ENCODE assay signal across 10 mouse cellular contexts in genomic region chr16:33191671-33192091, GRCm38 (mm10). TPM values are rescaled to one million over a fixed set of nuclear protein-coding genes. Genes with fewer than 3 reads are reported as not detected.
DNase-seq lines count a peak whose midpoint lies in the region; ATAC-seq and TF ChIP-seq lines count a peak whose summit lies in the region.
"Had no signal": no experiment of that assay in that cellular context is flagged by ENCODE, and none has a peak within 500 bp of the region (broad histone marks: within the 10 kb centered on the region; RNA-seq: fewer than 3 reads in every experiment).

No protein-coding gene starts in this region.

- peaks cover 8% of the 10 kb centered on the region; the same call in 1 of the 2 replicates for H3K36me3 ChIP-seq in kidney, embryonic 15.5 days

- H3K4me2 ChIP-seq in kidney, embryonic 15.5 days, result no peak overlapping the region

- H3K9me3 ChIP-seq in kidney, embryonic 15.5 days (replicated peaks), result no peaks in the 10 kb centered on the region
- H3K9me3 ChIP-seq: hindbrain, embryonic 10.5 days had no signal

- ATAC-seq in kidney, embryonic 15.5 days (replicated peaks; ENCODE audit: low FRiP score), result no peak

- H3K4me1 ChIP-seq in brown adipose tissue, adult 24 weeks (ENCODE audit: control insufficient read depth, insufficient read depth, insufficient read length, low read length), result peaks cover 27% of the 10 kb centered on the region
- H3K4me1 ChIP-seq in kidney, embryonic 15.5 days, result peaks cover 13% of the 10 kb centered on the region

- no peak for TF ChIP-seq CTCF in layer of hippocampus, adult 2 months (conservative IDR thresholded peaks at IDR 0.05)

- no peak for DNase-seq in layer of hippocampus, adult 2 months (ENCODE audit: low spot score in 2 of 2)
- no peak for DNase-seq in layer of hippocampus, adult 18-20 months (ENCODE audit: low spot score in 2 of 2)
- peak; percentile 60 for DNase-seq in lung, postnatal 25 days (ENCODE audit: low spot score)
- DNase-seq in right cerebral cortex, postnatal 25 days, result no peak
- DNase-seq in retina, embryonic 14.5 days (ENCODE audit: low spot score), result no peak
- no peak for DNase-seq in cerebellum, postnatal 36 days
- DNase-seq: embryo, embryonic 11 days had no signal

- H3K9ac ChIP-seq in kidney, embryonic 15.5 days, result no peak overlapping the region

- H3K27me3 ChIP-seq in kidney, embryonic 15.5 days, result no peaks in the 10 kb centered on the region

- peak overlapping the region; percentile 46 for H3K27ac ChIP-seq in layer of hippocampus, adult 2 months
- H3K27ac ChIP-seq in brown adipose tissue, adult 24 weeks (replicated peaks; ENCODE audit: low read depth, low read length), result peak overlapping the region; percentile 86
- H3K27ac ChIP-seq in kidney, embryonic 15.5 days, result peak overlapping the region; percentile 45; the same call in 1 of the 2 replicates
- H3K27ac ChIP-seq: hindbrain, embryonic 10.5 days had no signal

- no peak overlapping the region for H3K4me3 ChIP-seq in layer of hippocampus, adult 2 months
- no peak overlapping the region for H3K4me3 ChIP-seq in brown adipose tissue, adult 24 weeks (ENCODE audit: insufficient read depth, low read depth, low read length)
- no peak overlapping the region for H3K4me3 ChIP-seq in kidney, embryonic 15.5 days (replicated peaks)
- H3K4me3 ChIP-seq: hindbrain, embryonic 10.5 days had no signal

- 72% methylated on average over 2 of the region's 2 CpGs for WGBS in kidney, embryonic 15.5 days

RNA-seq across cellular contexts. Expression of gene Osbpl11, which starts 6.8 kb away (rescaled TPM):
- 10 to 100 TPM; 18.2 to 18.3 TPM for total RNA-seq in layer of hippocampus, adult 2 months (2021)
- total RNA-seq in layer of hippocampus, adult 18-20 months (2021), result 10 to 100 TPM; 20.1 to 20.7 TPM
- 23.3 and 24.1 TPM in 2 replicates for polyA plus RNA-seq in brown adipose tissue, adult 24 weeks (2012; ENCODE audit: insufficient read depth, insufficient read length, missing spikeins)
- polyA plus RNA-seq in kidney, embryonic 15.5 days (2015; fragmentation: Nextera tagmentation; extraction: Ambion mirVana), result 17.2 and 18.9 TPM in 2 replicates

RNA-seq across cellular contexts. Expression of gene Snx4, which starts 59.6 kb away (rescaled TPM):
- total RNA-seq in layer of hippocampus, adult 2 months (2021), result 10 to 100 TPM; 29.8 to 32.8 TPM
- 10 to 100 TPM; 28.0 to 28.6 TPM for total RNA-seq in layer of hippocampus, adult 18-20 months (2021)
- polyA plus RNA-seq in brown adipose tissue, adult 24 weeks (2012; ENCODE audit: insufficient read depth, insufficient read length, missing spikeins), result 23.1 and 36.8 TPM in 2 replicates
- polyA plus RNA-seq in kidney, embryonic 15.5 days (2015; fragmentation: Nextera tagmentation; extraction: Ambion mirVana), result 82.0 and 82.8 TPM in 2 replicates
